Mouse (Mus musculus) heart, embryonic 13.5 days (tissue): Measurements from ENCODE around the gene Kcnj3. TPM values are rescaled to one million over a fixed set of nuclear protein-coding genes. Genes with fewer than 3 reads are reported as not detected.

ENCODE experiments used
- ATAC-seq: fragments of 200-750 bp; cut with Nextera tagmentation; 2 replicates; pipeline ENCODE4 v1.8.0; 2017; ENCODE audit warnings: moderate TSS enrichment; ENCODE audit not compliant: insufficient number of reproducible peaks, low FRiP score, low TSS enrichment; ENCODE audit errors: extremely low read depth
- H3K27ac ChIP-seq: fragments of 300-500 bp; sonication (generic); replicated peaks from 2 replicates; pipeline ENCODE4 v1.5.1; 2015; ENCODE audit warnings: moderate library complexity, mild to moderate bottlenecking, inconsistent platforms
- H3K27me3 ChIP-seq: fragments of 300-500 bp; sonication (generic); replicated peaks from 2 replicates; pipeline ENCODE4 v1.6.1; 2015; ENCODE audit warnings: mild to moderate bottlenecking, inconsistent platforms
- H3K36me3 ChIP-seq: fragments of 300-500 bp; sonication (generic); 2 replicates; pipeline ENCODE4 v1.6.1; 2015; ENCODE audit warnings: mild to moderate bottlenecking, inconsistent platforms
- H3K4me1 ChIP-seq: fragments of 300-500 bp; sonication (generic); 2 replicates; pipeline ENCODE4 v1.6.1; 2015; ENCODE audit warnings: inconsistent platforms
- H3K4me2 ChIP-seq: fragments of 300-500 bp; sonication (generic); 2 replicates; pipeline ENCODE4 v1.6.1; 2015; ENCODE audit warnings: inconsistent platforms, mild to moderate bottlenecking, moderate library complexity
- H3K4me3 ChIP-seq: fragments of 300-500 bp; sonication (generic); 2 replicates; pipeline ENCODE4 v1.5.1; 2015; ENCODE audit warnings: moderate library complexity, mild to moderate bottlenecking, inconsistent platforms
- H3K9ac ChIP-seq: fragments of 300-500 bp; sonication (generic); 2 replicates; pipeline ENCODE4 v1.6.1; 2015; ENCODE audit warnings: inconsistent platforms, mild to moderate bottlenecking, moderate library complexity
- H3K9me3 ChIP-seq: fragments of 300-500 bp; sonication (generic); 2 replicates; pipeline ENCODE4 v1.6.1; 2016; ENCODE audit warnings: inconsistent platforms
- WGBS: fragments of 180-500 bp; shearing (Covaris S2); methylation state at CpG from one replicate; pipeline ENCODE4 v1.1.7; 2015; ENCODE audit warnings: mixed read lengths; 5-methylcytosine and 5-hydroxymethylcytosine counted together
- polyA plus RNA-seq: library from polyadenylated mRNA; unstranded; fragments of >200 nt; fragmentation: Nextera tagmentation; extraction: Ambion mirVana; gene quantifications from 2 replicates; pipeline ENCODE4 v1.2.1, GENCODE M21; 2015

Kcnj3 gene
- polyA plus RNA-seq, 1 experiment from 2014 or later: 4.9 TPM

GRCm38 (mm10) chr2:55532738-55533491 is 97.1 kb downstream of the Kcnj3 start:
- no peak for ATAC-seq
- H3K4me1 ChIP-seq: no peaks in the 10 kb centered on the region
- no peak overlapping the region for H3K4me3 ChIP-seq
- no peak overlapping the region for H3K9ac ChIP-seq
- no peaks in the 10 kb centered on the region for H3K9me3 ChIP-seq
- no peak overlapping the region for H3K27ac ChIP-seq
- H3K4me2 ChIP-seq: no peak overlapping the region
- no peaks in the 10 kb centered on the region for H3K27me3 ChIP-seq
- H3K36me3 ChIP-seq: no peaks in the 10 kb centered on the region
- 75% methylated on average over 8 of the region's 8 CpGs for WGBS

- H3K4me2 ChIP-seq: no peak overlapping the region
- H3K27ac ChIP-seq: no peak overlapping the region
- no peaks in the 10 kb centered on the region for H3K27me3 ChIP-seq
- WGBS: 46% methylated on average over 2 of the region's 2 CpGs
- H3K4me3 ChIP-seq: no peak overlapping the region
- H3K9ac ChIP-seq: no peak overlapping the region
- H3K4me1 ChIP-seq: no peaks in the 10 kb centered on the region
- ATAC-seq: no peak
- H3K36me3 ChIP-seq: no peaks in the 10 kb centered on the region
- H3K9me3 ChIP-seq: no peaks in the 10 kb centered on the region
These were observed 99.2 kb downstream of the Kcnj3 start for GRCm38 (mm10) chr2:55534946-55535345.

GRCm38 (mm10) chr2:55535482-55535881 is 99.7 kb downstream of the Kcnj3 start:
- H3K36me3 ChIP-seq: no peaks in the 10 kb centered on the region
- no peak overlapping the region for H3K4me2 ChIP-seq
- no peak overlapping the region for H3K27ac ChIP-seq
- H3K4me3 ChIP-seq: no peak overlapping the region
- no peaks in the 10 kb centered on the region for H3K9me3 ChIP-seq
- H3K9ac ChIP-seq: no peak overlapping the region
- WGBS: 58% methylated on average over 1 of the region's 1 CpGs
- no peak for ATAC-seq
- H3K27me3 ChIP-seq: no peaks in the 10 kb centered on the region
- H3K4me1 ChIP-seq: no peaks in the 10 kb centered on the region

DNA sequence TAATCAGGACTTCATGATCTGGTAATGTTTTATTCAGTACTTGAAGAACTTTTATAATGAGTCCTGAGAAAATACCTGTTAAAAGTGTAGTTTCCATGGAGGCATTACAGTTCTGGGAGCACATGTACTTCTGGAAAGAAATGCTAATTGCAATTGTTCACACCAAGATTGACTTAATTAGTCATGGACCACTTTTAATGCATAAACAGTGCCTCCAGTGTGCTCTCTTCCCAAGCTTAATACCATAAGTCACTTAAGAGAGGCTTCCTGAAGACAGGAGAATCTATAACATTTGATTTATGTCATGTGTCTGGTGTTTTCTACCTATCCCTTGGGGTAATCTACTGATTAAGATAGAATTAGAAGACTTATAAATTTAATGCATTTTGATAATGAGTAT is 111.8 kb downstream of the Kcnj3 start:
- no peaks in the 10 kb centered on the region for H3K36me3 ChIP-seq
- H3K4me3 ChIP-seq: no peak overlapping the region
- no peak for ATAC-seq
- H3K4me1 ChIP-seq: no peaks in the 10 kb centered on the region
- no peak overlapping the region for H3K4me2 ChIP-seq
- no peak overlapping the region for H3K9ac ChIP-seq
- no peak overlapping the region for H3K27ac ChIP-seq
- H3K27me3 ChIP-seq: no peaks in the 10 kb centered on the region
- H3K9me3 ChIP-seq: no peaks in the 10 kb centered on the region

DNA sequence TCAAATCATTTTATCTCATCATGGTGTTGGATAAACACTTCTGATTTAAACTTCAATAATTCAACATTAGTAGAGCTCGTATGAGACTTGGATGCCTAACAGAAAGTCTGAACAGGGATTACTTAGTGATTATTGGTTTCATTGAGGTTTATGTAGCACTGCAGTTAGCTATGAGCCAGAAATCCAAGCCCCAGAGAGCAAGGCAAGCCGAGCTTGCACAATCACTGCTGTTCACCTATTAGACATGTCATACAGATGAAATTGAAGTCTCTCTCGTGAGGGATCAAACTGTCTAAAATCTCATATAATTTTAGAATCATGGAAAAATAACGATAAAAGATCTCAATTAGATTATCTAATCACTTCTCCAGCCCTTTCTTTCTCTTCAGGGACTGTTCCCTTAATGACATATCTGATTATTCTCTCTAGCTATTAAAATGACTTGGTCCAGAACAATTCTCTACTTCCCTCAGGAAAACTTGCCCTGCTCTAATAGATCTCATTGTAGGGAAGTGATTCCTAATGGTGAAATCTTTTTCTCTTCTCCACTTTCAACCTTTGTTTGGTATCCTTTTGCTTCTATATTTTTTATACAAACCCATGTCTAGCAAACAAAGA is 122.7 kb downstream of the Kcnj3 start:
- WGBS: 64% methylated on average over 4 of the region's 4 CpGs
- Histone ChIP-seq H3K4me3 (no peak overlapping the region), H3K27ac (no peak overlapping the region)

DNA sequence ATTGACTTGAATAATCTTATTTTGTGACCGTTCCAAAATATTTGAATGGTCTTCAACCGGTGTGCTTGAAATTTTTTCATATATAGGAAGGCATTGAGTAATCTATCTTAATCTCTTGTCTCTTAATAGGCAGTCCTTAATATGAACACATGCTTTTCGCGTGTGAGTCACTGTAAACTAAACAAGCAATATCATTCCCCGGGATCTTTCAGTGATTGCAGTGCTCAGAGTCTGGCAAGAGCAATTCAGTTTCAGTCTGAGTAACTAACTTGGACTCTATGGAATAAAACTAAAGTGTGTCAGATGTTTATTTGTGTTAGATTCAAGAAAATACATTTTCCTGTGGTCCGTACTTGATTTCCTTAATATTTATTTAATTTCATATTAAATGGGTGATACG is 133.5 kb downstream of the Kcnj3 start:
- no peak overlapping the region for H3K4me2 ChIP-seq
- WGBS: 84% methylated on average over 7 of the region's 7 CpGs
- no peak overlapping the region for H3K27ac ChIP-seq
- no peak for ATAC-seq
- H3K4me3 ChIP-seq: no peak overlapping the region
- H3K9me3 ChIP-seq: no peaks in the 10 kb centered on the region
- H3K36me3 ChIP-seq: no peaks in the 10 kb centered on the region
- H3K4me1 ChIP-seq: no peaks in the 10 kb centered on the region
- H3K27me3 ChIP-seq: no peaks in the 10 kb centered on the region
- no peak overlapping the region for H3K9ac ChIP-seq

More for the DNA sequence above, 122.7 kb downstream of the Kcnj3 start:
- ATAC-seq: no peak
- Histone ChIP-seq H3K4me1 (no peaks in the 10 kb centered on the region), H3K27me3 (no peaks in the 10 kb centered on the region), H3K36me3 (no peaks in the 10 kb centered on the region), H3K9me3 (no peaks in the 10 kb centered on the region), H3K4me2 (no peak overlapping the region), H3K9ac (no peak overlapping the region)

- H3K4me3 ChIP-seq: no peak overlapping the region
- H3K27me3 ChIP-seq: no peaks in the 10 kb centered on the region
- H3K27ac ChIP-seq: no peak overlapping the region
- H3K36me3 ChIP-seq: no peaks in the 10 kb centered on the region
- H3K9ac ChIP-seq: no peak overlapping the region
- H3K9me3 ChIP-seq: no peaks in the 10 kb centered on the region
- H3K4me2 ChIP-seq: no peak overlapping the region
- no peak for ATAC-seq
- H3K4me1 ChIP-seq: no peaks in the 10 kb centered on the region
- WGBS: 67% methylated on average over 3 of the region's 3 CpGs
These were observed 135.7 kb downstream of the Kcnj3 start for GRCm38 (mm10) chr2:55571425-55571824.

- no peaks in the 10 kb centered on the region for H3K4me1 ChIP-seq
- H3K9me3 ChIP-seq: no peaks in the 10 kb centered on the region
- H3K4me3 ChIP-seq: no peak overlapping the region
- 58% methylated on average over 2 of the region's 2 CpGs for WGBS
- H3K27me3 ChIP-seq: no peaks in the 10 kb centered on the region
- no peak for ATAC-seq
- no peak overlapping the region for H3K27ac ChIP-seq
- H3K4me2 ChIP-seq: no peak overlapping the region
- H3K9ac ChIP-seq: no peak overlapping the region
- H3K36me3 ChIP-seq: no peaks in the 10 kb centered on the region
These were observed 144.5 kb downstream of the Kcnj3 start for GRCm38 (mm10) chr2:55580286-55580685.

DNA sequence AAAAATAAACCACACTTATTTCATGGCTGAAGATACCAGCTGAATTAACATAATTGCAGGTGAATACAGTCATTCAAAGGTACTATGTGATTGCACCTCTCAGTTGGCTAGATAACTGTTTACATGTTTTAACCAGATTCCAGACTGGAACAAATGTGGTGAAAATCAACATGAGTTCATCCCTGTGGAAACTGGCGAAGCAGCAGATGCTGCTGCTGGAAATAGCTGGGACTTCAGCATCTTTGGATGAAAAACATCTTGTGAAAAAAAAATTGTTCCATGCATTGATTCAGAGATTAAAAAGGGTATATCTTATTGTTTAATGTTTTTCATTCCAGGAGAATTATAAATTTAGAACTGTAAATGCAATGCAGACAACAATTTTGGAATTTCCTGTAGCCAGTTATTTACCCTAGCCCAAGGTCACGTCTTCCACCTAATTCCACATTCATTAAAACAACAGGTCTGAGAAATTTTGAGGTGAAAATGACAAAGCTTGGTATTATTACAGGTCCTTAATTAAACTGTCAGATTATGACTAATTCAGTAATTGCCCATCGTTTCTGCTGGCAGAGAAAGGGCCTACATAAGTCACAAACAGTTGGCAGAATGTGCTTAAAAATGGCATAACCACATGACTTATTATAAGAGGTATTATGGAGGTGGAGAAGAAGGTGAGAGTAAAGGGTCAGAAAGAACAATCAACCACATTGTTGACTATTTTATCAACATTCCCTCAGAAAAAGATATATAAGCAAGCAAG is 155.6 kb downstream of the Kcnj3 start:
- Histone ChIP-seq H3K4me1 (no peaks in the 10 kb centered on the region), H3K9me3 (no peaks in the 10 kb centered on the region), H3K4me2 (no peak overlapping the region), H3K4me3 (no peak overlapping the region), H3K9ac (no peak overlapping the region), H3K27ac (no peak overlapping the region), H3K36me3 (no peaks in the 10 kb centered on the region), H3K27me3 (no peaks in the 10 kb centered on the region)
- no peak for ATAC-seq
- WGBS: 75% methylated on average over 3 of the region's 3 CpGs
